Mouse (Mus musculus) spleen, adult 2 months (tissue): ENCODE measurements around the gene Cd7. TPM values are rescaled to one million over a fixed set of nuclear protein-coding genes. Genes with fewer than 3 reads are reported as not detected.

Experiments
- DNase-seq, 2 experiments: peaks; one replicate each; pipeline versions ENCODE4 v3.0.0 to v3.0.0-alpha.2; 2012 to 2021; ENCODE audit warnings: low spot score in 2 of 2, low read depth in 1 of 2
- H3K27ac ChIP-seq: fragments of 200-500 bp; 2 replicates; pipeline ENCODE4 v1.5.1; 2012; ENCODE audit warnings: low read length, inconsistent platforms; ENCODE audit not compliant: insufficient read depth
- H3K27me3 ChIP-seq: fragments of 200-500 bp; 2 replicates; pipeline ENCODE4 v1.6.1; 2012; ENCODE audit warnings: mild to moderate bottlenecking, moderate library complexity, low read length, inconsistent platforms; ENCODE audit not compliant: control insufficient read depth, insufficient read depth
- H3K36me3 ChIP-seq: fragments of 200-500 bp; 2 replicates; pipeline ENCODE4 v1.6.1; 2012; ENCODE audit warnings: mild to moderate bottlenecking, low read length, inconsistent platforms; ENCODE audit not compliant: control insufficient read depth, insufficient read depth
- H3K4me1 ChIP-seq: fragments of 200-500 bp; 2 replicates; pipeline ENCODE4 v1.6.1; 2011; ENCODE audit warnings: inconsistent platforms; ENCODE audit not compliant: control insufficient read depth, insufficient read depth, insufficient read length
- H3K4me3 ChIP-seq: fragments of 200-500 bp; 2 replicates; pipeline ENCODE4 v1.5.1; 2011; ENCODE audit warnings: mild to moderate bottlenecking, inconsistent platforms; ENCODE audit not compliant: insufficient read depth, insufficient read length; ENCODE audit errors: extremely low read depth
- CTCF ChIP-seq: fragments of 200-500 bp; IDR thresholded peaks from 2 replicates; pipeline ENCODE4 v1.5.1; 2011; ENCODE audit warnings: mild to moderate bottlenecking, inconsistent platforms; ENCODE audit not compliant: insufficient read depth, insufficient read length, insufficient replicate concordance; ENCODE audit errors: extremely low read depth
- POLR2A ChIP-seq: fragments of 200-500 bp; IDR thresholded peaks from 2 replicates; pipeline ENCODE4 v1.6.1; 2011; ENCODE audit warnings: low read depth, low read length, inconsistent platforms
- WGBS: fragments of 180-500 bp; shearing (Covaris S2); methylation state at CpG from one replicate; pipeline ENCODE4 v1.1.7; 2018; 5-methylcytosine and 5-hydroxymethylcytosine counted together
- polyA plus RNA-seq: library from polyadenylated mRNA; depleted of rRNA; stranded (reverse); fragments of >200 nt; gene quantifications from 2 replicates; pipeline ENCODE4 v1.2.3, GENCODE M21; 2012

Gene Cd7
- polyA plus RNA-seq, 1 experiment: 63.0 TPM

- no peak for DNase-seq
- Histone ChIP-seq H3K27me3 (no peaks in the 10 kb centered on the region), H3K4me1 (no peaks in the 10 kb centered on the region), H3K27ac (no peak overlapping the region), H3K4me3 (no peak overlapping the region), H3K36me3 (no peaks in the 10 kb centered on the region)
- TF ChIP-seq POLR2A (no peak), CTCF (no peak)
- 57% methylated on average over 19 of the region's 19 CpGs for WGBS
Measured at GRCm38 (mm10) chr11:121014896-121015300, 24.3 kb downstream of the Cd7 start.

GRCm38 (mm10) chr11:121013656-121014055 is 25.6 kb downstream of the Cd7 start:
- Histone ChIP-seq H3K27ac (no peak overlapping the region), H3K27me3 (no peaks in the 10 kb centered on the region), H3K4me1 (no peaks in the 10 kb centered on the region), H3K36me3 (no peaks in the 10 kb centered on the region), H3K4me3 (no peak overlapping the region)
- DNase-seq: no peak
- TF ChIP-seq CTCF (no peak), POLR2A (no peak)
- WGBS: 79% methylated on average over 7 of the region's 7 CpGs

- WGBS: 93% methylated on average over 3 of the region's 3 CpGs
- no peak for DNase-seq
- H3K4me3 ChIP-seq: no peak overlapping the region
- no peaks in the 10 kb centered on the region for H3K36me3 ChIP-seq
- H3K4me1 ChIP-seq: no peaks in the 10 kb centered on the region
- H3K27me3 ChIP-seq: no peaks in the 10 kb centered on the region
- H3K27ac ChIP-seq: no peak overlapping the region
- TF ChIP-seq POLR2A (no peak), CTCF (no peak)
Measured at GRCm38 (mm10) chr11:121010044-121010755, 29.0 kb downstream of the Cd7 start.

GRCm38 (mm10) chr11:121006184-121006583 is 33.0 kb downstream of the Cd7 start:
- Histone ChIP-seq H3K4me3 (no peak overlapping the region), H3K27ac (no peak overlapping the region), H3K27me3 (no peaks in the 10 kb centered on the region), H3K4me1 (no peaks in the 10 kb centered on the region), H3K36me3 (no peaks in the 10 kb centered on the region)
- WGBS: 77% methylated on average over 6 of the region's 6 CpGs
- no peak for DNase-seq
- no peak for TF ChIP-seq CTCF
- no peak for TF ChIP-seq POLR2A

- Histone ChIP-seq H3K27me3 (no peaks in the 10 kb centered on the region), H3K36me3 (no peaks in the 10 kb centered on the region), H3K4me3 (no peak overlapping the region), H3K27ac (no peak overlapping the region), H3K4me1 (no peaks in the 10 kb centered on the region)
- WGBS: 74% methylated on average over 5 of the region's 5 CpGs
- DNase-seq: no peak
- TF ChIP-seq CTCF (no peak), POLR2A (no peak)
Measured at GRCm38 (mm10) chr11:121004281-121004680, 34.9 kb downstream of the Cd7 start.

- DNase-seq: no peak
- Histone ChIP-seq H3K4me1 (no peaks in the 10 kb centered on the region), H3K4me3 (no peak overlapping the region), H3K27me3 (no peaks in the 10 kb centered on the region), H3K27ac (no peak overlapping the region), H3K36me3 (no peaks in the 10 kb centered on the region)
- WGBS: 43% methylated on average over 4 of the region's 4 CpGs
- TF ChIP-seq CTCF (no peak), POLR2A (no peak)
Measured at GRCm38 (mm10) chr11:121001966-121002365, 37.3 kb downstream of the Cd7 start.

GRCm38 (mm10) chr11:120994741-120995140 is 44.5 kb downstream of the Cd7 start:
- 85% methylated on average over 6 of the region's 6 CpGs for WGBS
- H3K4me3 ChIP-seq: no peak overlapping the region
- TF ChIP-seq POLR2A (no peak), CTCF (no peak)
- DNase-seq: no peak
- H3K27ac ChIP-seq: no peak overlapping the region
- no peaks in the 10 kb centered on the region for H3K27me3 ChIP-seq
- H3K36me3 ChIP-seq: no peaks in the 10 kb centered on the region
- H3K4me1 ChIP-seq: no peaks in the 10 kb centered on the region
